Mouse (Mus musculus) hindbrain, postnatal 0 days (tissue): ENCODE measurements around the gene Cfap61. TPM values are rescaled to one million over a fixed set of nuclear protein-coding genes. Genes with fewer than 3 reads are reported as not detected.

ENCODE experiments used
- ATAC-seq: fragments of 200-750 bp; cut with Nextera tagmentation; 2 replicates; pipeline ENCODE4 v1.8.0; 2017; ENCODE audit warnings: mild to moderate bottlenecking, moderate TSS enrichment, moderate library complexity
- DNase-seq: peaks from one replicate; pipeline ENCODE4 v3.0.0-alpha.2; 2015; ENCODE audit warnings: low spot score
- H3K27ac ChIP-seq: fragments of 300-500 bp; sonication (generic); 2 replicates; pipeline ENCODE4 v1.5.1; 2014; ENCODE audit warnings: mild to moderate bottlenecking
- H3K27me3 ChIP-seq: fragments of 300-500 bp; sonication (generic); 2 replicates; pipeline ENCODE4 v1.6.1; 2014; ENCODE audit warnings: low read length, mixed read lengths; ENCODE audit not compliant: insufficient read depth
- H3K36me3 ChIP-seq: fragments of 300-500 bp; sonication (generic); 2 replicates; pipeline ENCODE4 v1.6.1; 2014; ENCODE audit warnings: low read length, mixed read lengths; ENCODE audit not compliant: insufficient read depth
- H3K4me1 ChIP-seq: fragments of 300-500 bp; sonication (generic); 2 replicates; pipeline ENCODE4 v1.6.1; 2014; ENCODE audit warnings: antibody characterized with exemption, low read length, mixed read lengths; ENCODE audit not compliant: insufficient read depth
- H3K4me2 ChIP-seq: fragments of 300-500 bp; sonication (generic); 2 replicates; pipeline ENCODE4 v1.6.1; 2014; ENCODE audit warnings: low read depth, mild to moderate bottlenecking, low read length, moderate library complexity, mixed read lengths
- H3K4me3 ChIP-seq: fragments of 300-500 bp; sonication (generic); 2 replicates; pipeline ENCODE4 v1.5.1; 2014; ENCODE audit warnings: low read length
- H3K9ac ChIP-seq: fragments of 300-500 bp; sonication (generic); replicated peaks from 2 replicates; pipeline ENCODE4 v1.6.1; 2014; ENCODE audit warnings: mild to moderate bottlenecking, low read length, moderate library complexity, mixed read lengths
- H3K9me3 ChIP-seq: fragments of 300-500 bp; sonication (generic); 2 replicates; pipeline ENCODE4 v1.6.1; 2016; ENCODE audit warnings: low read length, mixed read lengths
- CTCF ChIP-seq: IDR thresholded peaks from 2 replicates; pipeline ENCODE4 v1.5.1; 2016; ENCODE audit warnings: antibody characterized with exemption, control low read depth, low read depth
- WGBS: fragments of 180-500 bp; shearing (Covaris S2); extraction: QIAGEN DNeasy Blood & Tissue Kit; methylation state at CpG from one replicate; pipeline ENCODE4 v1.1.7; 2014; 5-methylcytosine and 5-hydroxymethylcytosine counted together
- polyA plus RNA-seq: library from polyadenylated mRNA; unstranded; fragments of >200 nt; fragmentation: Nextera tagmentation; extraction: Ambion mirVana; gene quantifications from 2 replicates; pipeline ENCODE4 v1.2.1, GENCODE M21; 2015
- total RNA-seq: library from RNA; depleted of rRNA; stranded (reverse); fragments of >200 nt; gene quantifications from 2 replicates; pipeline ENCODE4 v1.2.3, GENCODE M21; 2014

Cfap61 gene
- total and polyA plus RNA-seq, 2 experiments from 2014 or later, result 3.7 to 4.1 TPM

DNA sequence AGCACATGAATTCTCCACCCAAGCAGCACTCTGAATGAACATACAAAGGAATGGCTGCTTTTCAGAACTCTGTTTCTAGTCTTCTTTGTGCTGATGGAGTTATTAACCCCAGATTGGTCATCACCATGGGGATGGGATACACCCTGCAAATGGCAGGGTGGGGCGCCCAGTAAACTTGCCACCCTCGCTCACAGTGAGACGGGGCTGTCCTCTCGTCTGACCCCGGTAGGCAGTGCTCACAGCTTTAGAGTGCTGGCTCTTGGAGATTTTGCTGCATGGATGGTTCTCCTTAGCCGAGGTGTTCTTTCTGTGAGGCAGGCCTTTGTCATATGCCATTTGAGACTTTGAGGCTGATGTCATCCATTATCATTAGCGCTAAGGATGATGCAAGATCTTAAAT, 24.0 kb downstream of the Cfap61 start:
- 0 out of 2 replicates have a peak, but pooled peaks cover 4% of the 10 kb centered on the region for H3K4me1 ChIP-seq
- 35% methylated on average over 7 of the region's 7 CpGs for WGBS

DNA sequence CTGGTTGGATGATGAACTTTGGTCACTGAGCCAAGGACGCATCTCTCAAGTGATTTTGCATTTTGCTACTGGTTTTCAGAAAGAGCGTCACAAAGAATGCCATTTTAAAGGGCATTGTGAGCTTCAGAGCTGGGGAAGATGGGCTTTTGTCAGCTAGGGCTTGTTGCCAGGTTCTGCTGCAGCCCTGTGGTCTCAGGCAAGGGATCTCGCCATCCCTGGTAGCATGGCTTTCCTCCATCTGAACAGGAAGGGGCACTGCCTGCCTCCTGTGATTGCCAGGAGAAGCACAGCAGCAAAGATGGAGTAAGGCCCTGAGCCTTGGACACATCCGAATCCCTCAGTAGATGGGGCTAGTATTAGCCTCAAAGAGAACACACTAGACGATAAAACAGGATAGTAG, 27.3 kb downstream of the Cfap61 start:
- Histone ChIP-seq H3K4me1 (0 out of 2 replicates have a peak, but pooled peaks cover 4% of the 10 kb centered on the region), H3K9ac (no peak overlapping the region), H3K27ac (no peak overlapping the region), H3K9me3 (no peaks in the 10 kb centered on the region), H3K27me3 (no peaks in the 10 kb centered on the region), H3K4me2 (no peak overlapping the region), H3K36me3 (no peaks in the 10 kb centered on the region), H3K4me3 (no peak overlapping the region)
- TF ChIP-seq CTCF, result peak; percentile 22; the same call in 1 of the 2 replicates
- 58% methylated on average over 5 of the region's 5 CpGs for WGBS
- DNase-seq (peak; percentile 45), ATAC-seq (no peak)

More for the DNA sequence above, 24.0 kb downstream of the Cfap61 start:
- no peak overlapping the region for H3K27ac ChIP-seq
- no peak overlapping the region for H3K9ac ChIP-seq
- ATAC-seq (peak; percentile 72; the same call in 1 of the 2 replicates), DNase-seq (no peak)
- no peaks in the 10 kb centered on the region for H3K36me3 ChIP-seq
- no peak for TF ChIP-seq CTCF
- no peaks in the 10 kb centered on the region for H3K9me3 ChIP-seq
- no peak overlapping the region for H3K4me2 ChIP-seq
- H3K27me3 ChIP-seq, result no peaks in the 10 kb centered on the region
- H3K4me3 ChIP-seq, result no peak overlapping the region

DNA sequence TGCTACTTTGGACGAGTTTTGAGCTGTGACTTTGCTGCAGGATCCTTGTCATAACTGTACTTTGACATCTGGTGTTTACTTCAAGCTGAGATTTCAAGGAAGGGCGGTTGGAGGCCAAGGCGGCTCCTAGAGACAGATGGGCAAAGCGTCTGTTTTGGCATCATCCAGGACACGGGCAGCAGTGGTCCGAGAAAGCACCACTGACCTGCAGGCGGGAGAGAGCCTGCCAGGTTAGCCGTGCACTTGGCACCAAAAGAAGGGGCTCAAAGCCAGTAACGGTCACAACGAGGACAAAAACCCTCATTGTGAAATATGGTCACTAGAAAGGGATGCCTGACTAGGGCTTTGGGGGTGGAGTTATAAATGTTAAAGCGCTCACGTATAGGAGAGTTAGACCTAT, 36.2 kb downstream of the Cfap61 start:
- Histone ChIP-seq H3K4me3 (no peak overlapping the region), H3K27ac (peak overlapping the region; percentile 65), H3K9ac (no peak overlapping the region), H3K4me2 (no peak overlapping the region), H3K27me3 (no peaks in the 10 kb centered on the region), H3K4me1 (no peaks in the 10 kb centered on the region), H3K9me3 (no peaks in the 10 kb centered on the region), H3K36me3 (no peaks in the 10 kb centered on the region)
- ATAC-seq (peak; percentile 85), DNase-seq (peak; percentile 79)
- TF ChIP-seq CTCF, result no peak
- WGBS, result 53% methylated on average over 12 of the region's 12 CpGs

DNA sequence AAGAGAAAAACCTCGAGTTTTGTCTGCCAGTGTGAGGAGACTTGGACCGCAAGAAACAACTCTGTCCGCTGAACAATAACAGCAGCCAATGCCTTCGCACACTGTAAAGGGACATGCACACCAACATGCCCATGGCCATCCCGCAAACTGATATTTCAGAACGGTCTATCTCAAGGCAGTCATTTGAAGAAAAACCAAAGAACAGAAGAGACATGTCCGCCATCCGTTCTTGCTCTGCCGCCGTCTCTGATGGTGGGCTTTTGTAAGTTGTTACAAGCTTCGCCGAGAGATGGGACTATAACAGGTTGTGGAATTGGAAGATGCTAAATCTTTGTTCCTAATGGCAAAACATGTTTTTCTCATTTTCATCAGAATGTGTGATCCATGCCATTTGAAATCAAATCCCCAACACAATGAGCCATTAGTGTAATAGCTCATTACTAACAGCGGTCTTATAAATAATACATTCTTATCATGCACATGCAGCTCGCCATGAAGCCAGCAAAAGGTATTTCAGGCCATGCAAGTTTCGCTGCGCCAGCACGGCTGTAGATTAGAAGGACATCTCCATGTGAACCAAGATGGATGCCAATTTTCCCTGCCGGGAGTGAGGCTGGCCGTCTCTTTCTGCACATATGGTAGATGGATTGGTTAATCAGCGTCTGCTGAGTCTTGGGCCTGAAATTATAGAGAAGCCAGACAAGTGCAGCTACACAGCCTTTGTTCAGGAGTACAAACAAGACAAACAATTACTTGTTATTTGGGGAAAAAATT, 36.8 kb downstream of the Cfap61 start:
- no peaks in the 10 kb centered on the region for H3K4me1 ChIP-seq
- ATAC-seq (peak; percentile 77), DNase-seq (peak; percentile 84)
- no peaks in the 10 kb centered on the region for H3K9me3 ChIP-seq
- no peak overlapping the region for H3K4me3 ChIP-seq
- no peak overlapping the region for H3K9ac ChIP-seq
- H3K36me3 ChIP-seq, result no peaks in the 10 kb centered on the region
- H3K27ac ChIP-seq, result peak overlapping the region; percentile 65
- 65% methylated on average over 20 of the region's 20 CpGs for WGBS
- no peaks in the 10 kb centered on the region for H3K27me3 ChIP-seq
- H3K4me2 ChIP-seq, result no peak overlapping the region
- no peak for TF ChIP-seq CTCF

DNA sequence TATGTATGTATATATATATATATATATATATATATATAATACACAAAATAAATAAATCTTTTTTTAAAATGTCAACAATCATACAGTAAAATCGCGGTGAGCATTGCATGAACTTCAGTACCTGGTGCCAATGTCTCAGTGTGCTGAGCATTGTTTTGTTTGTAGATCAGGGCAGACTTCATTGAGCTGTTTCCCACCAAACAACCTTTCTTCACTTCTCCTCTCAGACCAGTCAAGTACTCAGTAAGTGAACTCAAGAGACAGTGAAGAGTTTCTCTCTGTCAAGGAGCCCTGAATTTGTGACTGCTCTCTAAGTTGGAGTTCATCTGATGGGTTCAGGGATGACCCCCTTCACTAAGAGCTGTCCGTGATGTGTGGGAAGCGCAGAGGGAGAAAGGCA, 38.0 kb downstream of the Cfap61 start:
- no peaks in the 10 kb centered on the region for H3K36me3 ChIP-seq
- H3K4me1 ChIP-seq, result no peaks in the 10 kb centered on the region
- TF ChIP-seq CTCF, result no peak
- H3K27me3 ChIP-seq, result no peaks in the 10 kb centered on the region
- H3K4me2 ChIP-seq, result no peak overlapping the region
- H3K9ac ChIP-seq, result no peak overlapping the region
- no peak overlapping the region for H3K27ac ChIP-seq
- DNase-seq (no peak), ATAC-seq (no peak)
- H3K4me3 ChIP-seq, result no peak overlapping the region
- H3K9me3 ChIP-seq, result no peaks in the 10 kb centered on the region
- 94% methylated on average over 4 of the region's 4 CpGs for WGBS

DNA sequence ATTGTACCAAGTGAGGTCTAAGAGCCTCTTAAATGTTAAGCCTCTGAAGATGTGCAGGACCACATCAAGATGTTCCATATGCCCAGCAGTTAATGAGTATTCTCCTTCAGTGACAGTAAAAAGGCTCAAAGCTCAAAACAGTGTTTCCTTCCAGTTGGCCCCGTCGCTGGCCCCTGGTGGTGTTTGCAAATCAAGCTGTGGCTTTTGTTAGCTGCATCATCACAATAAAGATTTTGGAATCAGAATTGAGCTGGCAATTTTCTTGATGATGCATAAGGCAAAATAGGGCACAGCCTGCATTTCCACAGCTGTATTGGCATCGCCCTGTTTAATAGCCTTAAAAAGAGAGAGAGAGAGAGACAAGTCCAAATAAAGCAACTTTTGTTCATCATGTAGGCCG, 45.0 kb downstream of the Cfap61 start:
- no peak overlapping the region for H3K27ac ChIP-seq
- no peak for TF ChIP-seq CTCF
- no peak overlapping the region for H3K9ac ChIP-seq
- H3K36me3 ChIP-seq, result no peaks in the 10 kb centered on the region
- H3K9me3 ChIP-seq, result no peaks in the 10 kb centered on the region
- ATAC-seq, result no peak
- H3K4me1 ChIP-seq, result peaks cover 6% of the 10 kb centered on the region; the same call in 1 of the 2 replicates
- WGBS, result 37% methylated on average over 4 of the region's 4 CpGs
- H3K4me3 ChIP-seq, result no peak overlapping the region
- H3K4me2 ChIP-seq, result no peak overlapping the region
- H3K27me3 ChIP-seq, result no peaks in the 10 kb centered on the region
- DNase-seq, result no peak

DNA sequence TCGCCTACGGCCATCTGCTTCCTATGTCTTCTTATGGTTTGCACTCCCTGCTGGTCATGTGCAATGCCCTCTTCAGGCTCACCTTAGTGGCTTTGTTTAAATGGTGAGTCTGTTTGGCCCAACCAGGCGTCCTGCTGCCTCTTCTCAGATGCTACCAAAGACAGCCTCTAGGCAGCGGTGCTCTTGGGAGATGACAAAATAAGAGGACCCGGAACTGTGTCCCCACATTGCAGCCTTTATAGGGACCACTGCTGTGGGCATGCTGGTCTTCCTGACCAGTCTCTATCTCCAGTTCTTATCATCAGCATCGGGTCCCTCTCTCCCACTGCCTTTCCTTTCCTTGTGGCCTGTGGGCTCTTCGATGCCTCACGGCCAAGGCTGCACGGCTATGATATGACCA, 46.3 kb downstream of the Cfap61 start:
- no peak for ATAC-seq

More for the DNA sequence above, 46.3 kb downstream of the Cfap61 start:
- Histone ChIP-seq H3K27me3 (no peaks in the 10 kb centered on the region), H3K36me3 (no peaks in the 10 kb centered on the region), H3K4me1 (peaks cover 6% of the 10 kb centered on the region; the same call in 1 of the 2 replicates), H3K9me3 (no peaks in the 10 kb centered on the region), H3K27ac (no peak overlapping the region), H3K9ac (no peak overlapping the region), H3K4me2 (no peak overlapping the region), H3K4me3 (no peak overlapping the region)
- TF ChIP-seq CTCF, result peak; percentile 9; the same call in 1 of the 2 replicates
- 71% methylated on average over 9 of the region's 9 CpGs for WGBS
- no peak for DNase-seq
